Mouse (Mus musculus) testis, adult 2 months (tissue): ENCODE results near the gene Rhbdf2.

Experiments
- CTCF ChIP-seq: fragments of 200-500 bp; IDR thresholded peaks from 2 replicates; pipeline ENCODE4 v1.5.1; 2012; ENCODE audit warnings: low read depth, mild to moderate bottlenecking, inconsistent platforms, low read length, moderate library complexity; ENCODE audit not compliant: control insufficient read depth, insufficient read depth, insufficient replicate concordance
- POLR2A ChIP-seq: fragments of 200-500 bp; IDR thresholded peaks from 2 replicates; pipeline ENCODE4 v1.6.1; 2012; ENCODE audit warnings: low read depth, mild to moderate bottlenecking, inconsistent platforms, low read length, moderate library complexity; ENCODE audit not compliant: control insufficient read depth

- TF ChIP-seq CTCF (no peak), POLR2A (no peak)
Observed at GRCm38 (mm10) chr11:116672595-116672994, 45.8 kb upstream of the Rhbdf2 start.
